Mouse (Mus musculus) hindbrain, postnatal 0 days (tissue): ENCODE results near the gene Cap2. TPM values are rescaled to one million over a fixed set of nuclear protein-coding genes. Genes with fewer than 3 reads are reported as not detected.

Experiments used
- ATAC-seq: fragments of 200-750 bp; cut with Nextera tagmentation; 2 replicates; pipeline ENCODE4 v1.8.0; 2017; ENCODE audit warnings: mild to moderate bottlenecking, moderate TSS enrichment, moderate library complexity
- DNase-seq: peaks from one replicate; pipeline ENCODE4 v3.0.0-alpha.2; 2015; ENCODE audit warnings: low spot score
- H3K27ac ChIP-seq: fragments of 300-500 bp; sonication (generic); 2 replicates; pipeline ENCODE4 v1.5.1; 2014; ENCODE audit warnings: mild to moderate bottlenecking
- H3K27me3 ChIP-seq: fragments of 300-500 bp; sonication (generic); 2 replicates; pipeline ENCODE4 v1.6.1; 2014; ENCODE audit warnings: low read length, mixed read lengths; ENCODE audit not compliant: insufficient read depth
- H3K36me3 ChIP-seq: fragments of 300-500 bp; sonication (generic); 2 replicates; pipeline ENCODE4 v1.6.1; 2014; ENCODE audit warnings: low read length, mixed read lengths; ENCODE audit not compliant: insufficient read depth
- H3K4me1 ChIP-seq: fragments of 300-500 bp; sonication (generic); 2 replicates; pipeline ENCODE4 v1.6.1; 2014; ENCODE audit warnings: antibody characterized with exemption, low read length, mixed read lengths; ENCODE audit not compliant: insufficient read depth
- H3K4me2 ChIP-seq: fragments of 300-500 bp; sonication (generic); 2 replicates; pipeline ENCODE4 v1.6.1; 2014; ENCODE audit warnings: low read depth, mild to moderate bottlenecking, low read length, moderate library complexity, mixed read lengths
- H3K4me3 ChIP-seq: fragments of 300-500 bp; sonication (generic); 2 replicates; pipeline ENCODE4 v1.5.1; 2014; ENCODE audit warnings: low read length
- H3K9ac ChIP-seq: fragments of 300-500 bp; sonication (generic); replicated peaks from 2 replicates; pipeline ENCODE4 v1.6.1; 2014; ENCODE audit warnings: mild to moderate bottlenecking, low read length, moderate library complexity, mixed read lengths
- H3K9me3 ChIP-seq: fragments of 300-500 bp; sonication (generic); 2 replicates; pipeline ENCODE4 v1.6.1; 2016; ENCODE audit warnings: low read length, mixed read lengths
- CTCF ChIP-seq: IDR thresholded peaks from 2 replicates; pipeline ENCODE4 v1.5.1; 2016; ENCODE audit warnings: antibody characterized with exemption, control low read depth, low read depth
- WGBS: fragments of 180-500 bp; shearing (Covaris S2); extraction: QIAGEN DNeasy Blood & Tissue Kit; methylation state at CpG from one replicate; pipeline ENCODE4 v1.1.7; 2014; 5-methylcytosine and 5-hydroxymethylcytosine counted together
- polyA plus RNA-seq: library from polyadenylated mRNA; unstranded; fragments of >200 nt; fragmentation: Nextera tagmentation; extraction: Ambion mirVana; gene quantifications from 2 replicates; pipeline ENCODE4 v1.2.1, GENCODE M21; 2015
- total RNA-seq: library from RNA; depleted of rRNA; stranded (reverse); fragments of >200 nt; gene quantifications from 2 replicates; pipeline ENCODE4 v1.2.3, GENCODE M21; 2014; rRNA removed

Gene Cap2
- 16.6 and 19.9 TPM in 2 replicates for total RNA-seq
- 9.3 and 9.4 TPM in 2 replicates for polyA plus RNA-seq

- H3K4me1 ChIP-seq: no peaks in the 10 kb centered on the region
- DNase-seq: peak; percentile 65
- H3K36me3 ChIP-seq: no peaks in the 10 kb centered on the region
- no peaks in the 10 kb centered on the region for H3K9me3 ChIP-seq
- no peak within 1 kb of the TSS for H3K27ac ChIP-seq
- peak within 1 kb of the TSS; percentile 51 for H3K9ac ChIP-seq
- ATAC-seq: peak; percentile 88
- WGBS: under 1% methylated on average over 30 of the region's 42 CpGs
- H3K4me2 ChIP-seq: peak within 1 kb of the TSS; percentile 92
- no peaks in the 10 kb centered on the region for H3K27me3 ChIP-seq
- H3K4me3 ChIP-seq: peak within 1 kb of the TSS; percentile 57
- peak; percentile 11; the same call in 1 of the 2 replicates for TF ChIP-seq CTCF
Observed at GRCm38 (mm10) chr13:46501800-46502389, at the start of gene Cap2. Cap2 (plus strand) TSS chr13:46501848.

DNA sequence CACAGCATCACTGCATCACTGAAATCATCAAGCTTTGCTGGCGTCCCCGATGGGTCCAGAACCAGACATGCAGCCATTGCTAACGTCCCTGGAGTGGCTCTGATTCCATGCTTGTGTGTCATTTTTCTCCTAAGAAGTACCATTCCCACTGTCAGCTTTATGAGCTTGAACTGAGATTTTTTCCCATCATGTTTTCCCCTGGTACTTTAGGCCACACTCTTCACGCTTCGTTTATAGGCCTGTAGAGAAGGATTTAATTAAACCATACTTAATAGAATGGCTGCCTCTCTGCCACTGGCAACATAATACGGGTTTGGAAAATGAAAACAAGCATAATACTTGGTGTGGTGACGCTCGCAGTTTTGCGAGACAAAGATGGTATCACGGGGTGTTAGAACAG is 42.1 kb upstream of the Cap2 start:
- H3K9me3 ChIP-seq: no peaks in the 10 kb centered on the region
- H3K36me3 ChIP-seq: no peaks in the 10 kb centered on the region
- TF ChIP-seq CTCF: no peak
- H3K27me3 ChIP-seq: no peaks in the 10 kb centered on the region
- DNase-seq (peak; percentile 40), ATAC-seq (0 out of 2 replicates have a peak, but pooled peaks have one; percentile 24)
- H3K4me3 ChIP-seq: no peak overlapping the region
- no peak overlapping the region for H3K4me2 ChIP-seq
- H3K27ac ChIP-seq: no peak overlapping the region
- H3K9ac ChIP-seq: no peak overlapping the region
- no peaks in the 10 kb centered on the region; the same call in 1 of the 2 replicates for H3K4me1 ChIP-seq
- 46% methylated on average over 10 of the region's 10 CpGs for WGBS

GRCm38 (mm10) chr13:46462280-46462679 is 39.4 kb upstream of the Cap2 start:
- Histone ChIP-seq H3K4me1 (no peaks in the 10 kb centered on the region; the same call in 1 of the 2 replicates), H3K9ac (no peak overlapping the region), H3K9me3 (no peaks in the 10 kb centered on the region), H3K4me3 (no peak overlapping the region), H3K27me3 (no peaks in the 10 kb centered on the region), H3K4me2 (no peak overlapping the region), H3K36me3 (no peaks in the 10 kb centered on the region), H3K27ac (no peak overlapping the region)
- WGBS: 91% methylated on average over 4 of the region's 4 CpGs
- DNase-seq: no peak
- ATAC-seq: no peak
- no peak for TF ChIP-seq CTCF

- no peaks in the 10 kb centered on the region for H3K9me3 ChIP-seq
- H3K4me3 ChIP-seq: no peak overlapping the region
- no peaks in the 10 kb centered on the region for H3K36me3 ChIP-seq
- no peak for TF ChIP-seq CTCF
- H3K4me1 ChIP-seq: no peaks in the 10 kb centered on the region; the same call in 1 of the 2 replicates
- no peak for ATAC-seq
- no peak for DNase-seq
- H3K9ac ChIP-seq: no peak overlapping the region
- WGBS: 69% methylated on average over 3 of the region's 3 CpGs
- no peak overlapping the region for H3K27ac ChIP-seq
- no peaks in the 10 kb centered on the region for H3K27me3 ChIP-seq
- no peak overlapping the region for H3K4me2 ChIP-seq
Observed at GRCm38 (mm10) chr13:46463764-46464163, 37.9 kb upstream of the Cap2 start.

- DNase-seq (no peak), ATAC-seq (no peak)
- Histone ChIP-seq H3K27me3 (no peaks in the 10 kb centered on the region), H3K9ac (no peak overlapping the region), H3K9me3 (no peaks in the 10 kb centered on the region), H3K4me3 (no peak overlapping the region), H3K4me2 (no peak overlapping the region), H3K27ac (no peak overlapping the region), H3K36me3 (no peaks in the 10 kb centered on the region), H3K4me1 (no peaks in the 10 kb centered on the region)
- WGBS: 67% methylated on average over 8 of the region's 8 CpGs
- no peak for TF ChIP-seq CTCF
Observed at GRCm38 (mm10) chr13:46468251-46468650, 33.4 kb upstream of the Cap2 start.

DNA sequence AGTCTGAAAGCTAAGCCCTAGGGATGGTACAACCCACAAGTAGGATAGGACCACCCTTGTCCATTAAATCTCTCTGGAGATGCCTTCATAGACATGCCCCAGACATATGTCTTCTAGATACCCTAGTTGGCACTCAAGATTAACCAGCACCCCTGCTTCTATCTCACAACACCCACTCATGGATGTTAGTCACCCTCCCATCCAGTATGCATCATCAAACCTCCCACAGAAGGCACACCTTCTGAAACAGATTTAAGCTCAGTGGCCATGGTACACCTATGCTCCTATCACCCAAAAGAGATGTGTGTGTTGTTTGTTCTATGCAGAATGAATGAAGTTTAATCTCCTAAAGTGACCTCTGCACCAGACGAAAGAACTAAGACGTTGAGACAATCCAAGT is 32.1 kb upstream of the Cap2 start:
- Histone ChIP-seq H3K4me2 (no peak overlapping the region), H3K36me3 (no peaks in the 10 kb centered on the region), H3K9me3 (no peaks in the 10 kb centered on the region), H3K9ac (no peak overlapping the region), H3K27ac (no peak overlapping the region), H3K27me3 (no peaks in the 10 kb centered on the region), H3K4me3 (no peak overlapping the region), H3K4me1 (no peaks in the 10 kb centered on the region)
- DNase-seq: no peak
- TF ChIP-seq CTCF: no peak
- no peak for ATAC-seq
- 90% methylated on average over 2 of the region's 2 CpGs for WGBS

DNA sequence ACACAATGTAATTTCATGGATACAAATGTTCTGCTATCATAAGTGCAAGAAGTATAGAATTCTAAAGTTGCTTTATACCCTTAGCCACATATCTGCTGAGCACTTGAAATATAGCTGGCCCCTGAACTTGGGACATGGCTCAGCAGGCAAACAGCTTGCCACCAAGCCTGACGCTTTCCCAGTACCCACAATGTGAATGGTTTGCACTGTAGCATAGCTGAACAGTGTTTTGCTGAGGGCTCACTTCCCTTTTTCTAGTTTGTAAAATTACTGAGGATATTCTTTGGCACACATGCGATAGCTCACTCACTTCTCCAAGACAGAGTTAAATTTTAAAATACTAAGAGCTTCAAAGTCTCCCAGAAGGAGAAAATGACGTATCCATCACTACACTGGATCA is 20.4 kb upstream of the Cap2 start:
- H3K36me3 ChIP-seq: no peaks in the 10 kb centered on the region
- no peaks in the 10 kb centered on the region for H3K9me3 ChIP-seq
- no peak for ATAC-seq
- no peak overlapping the region for H3K4me2 ChIP-seq
- no peak for DNase-seq
- H3K27me3 ChIP-seq: no peaks in the 10 kb centered on the region
- H3K4me1 ChIP-seq: no peaks in the 10 kb centered on the region
- H3K4me3 ChIP-seq: no peak overlapping the region
- H3K9ac ChIP-seq: no peak overlapping the region
- no peak for TF ChIP-seq CTCF
- WGBS: 71% methylated on average over 3 of the region's 3 CpGs
- no peak overlapping the region for H3K27ac ChIP-seq
